Mouse (Mus musculus) embryonic fibroblast, embryonic 13.5 days (primary cell): ENCODE results near the gene Cfap161.

Experiments used
- CTCF ChIP-seq: IDR thresholded peaks from 2 replicates; pipeline ENCODE4 v1.5.1; 2011; ENCODE audit warnings: mild to moderate bottlenecking, control low read depth, low read length, moderate library complexity, borderline replicate concordance; ENCODE audit not compliant: insufficient read depth
- POLR2A ChIP-seq: IDR thresholded peaks from 2 replicates; pipeline ENCODE4 v1.6.1; 2011; ENCODE audit warnings: low read depth, mild to moderate bottlenecking, control low read depth, low read length, moderate library complexity

DNA sequence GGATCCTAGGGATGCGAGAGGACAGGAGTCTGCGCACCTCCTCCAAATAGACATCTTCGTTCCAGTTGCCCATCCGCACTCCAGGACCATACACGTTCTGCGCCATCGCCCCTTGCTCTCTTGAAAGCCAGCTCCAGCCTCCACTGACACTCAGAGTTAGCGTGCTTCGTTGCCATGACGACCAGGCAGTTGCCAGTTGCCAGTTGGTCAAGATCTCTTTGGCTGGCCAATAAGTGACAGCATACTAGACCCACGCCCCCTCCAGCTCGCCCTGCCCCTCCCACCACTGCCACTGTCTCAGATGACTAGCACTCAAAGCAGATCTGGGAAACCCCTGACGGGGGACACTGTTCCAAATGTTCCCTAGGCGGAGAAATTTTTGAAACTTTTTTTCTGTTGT lies at the start of gene Cfap161:
- TF ChIP-seq CTCF = no peak
- no peak for TF ChIP-seq POLR2A
